Mouse (Mus musculus): ENCODE results near the gene Hoxb3. TPM values are rescaled to one million over a fixed set of nuclear protein-coding genes. Genes with fewer than 3 reads are reported as not detected.

Hoxb3 gene
- polyA plus RNA-seq, 1 experiment: not detected

DNA sequence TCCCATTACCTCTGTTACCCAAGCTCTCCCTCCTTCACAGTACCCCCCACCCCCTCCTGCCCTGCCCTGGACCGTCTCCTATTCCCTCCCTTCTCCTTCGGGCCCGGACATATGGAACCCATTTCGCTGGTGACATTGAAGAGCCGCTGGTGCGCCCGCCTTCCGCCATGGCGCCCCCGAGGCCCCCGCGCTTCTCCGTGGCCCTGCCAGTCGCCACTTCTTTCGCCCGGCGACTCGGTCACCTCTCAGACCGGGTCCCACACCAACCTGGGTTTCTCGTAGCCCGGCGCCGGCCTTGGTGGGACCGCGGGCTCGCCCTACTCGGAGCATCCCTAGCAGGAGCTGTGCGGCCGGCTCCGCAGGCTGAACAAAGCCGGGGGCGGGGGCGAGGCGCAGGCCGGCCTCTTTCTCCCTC is 9.5 kb downstream of the Hoxb3 start:
- Histone ChIP-seq H3K27ac (ENCODE audit: insufficient read depth, low read depth, low read length) (no peak overlapping the region), H3K4me1 (ENCODE audit: control insufficient read depth, insufficient read depth, low read length) (no peaks in the 10 kb centered on the region; the same call in 1 of the 2 replicates), H3K4me3 (ENCODE audit: insufficient read depth, low read depth, low read length) (no peak overlapping the region)
- 2% methylated on average over 35 of the region's 35 CpGs for WGBS
- TF ChIP-seq CTCF (IDR thresholded peaks at IDR 0.05; ENCODE audit: insufficient read depth, low read depth, low read length) (no peak), POLR2A (IDR thresholded peaks at IDR 0.05; ENCODE audit: insufficient read depth, low read depth, low read length) (no peak)

DNA sequence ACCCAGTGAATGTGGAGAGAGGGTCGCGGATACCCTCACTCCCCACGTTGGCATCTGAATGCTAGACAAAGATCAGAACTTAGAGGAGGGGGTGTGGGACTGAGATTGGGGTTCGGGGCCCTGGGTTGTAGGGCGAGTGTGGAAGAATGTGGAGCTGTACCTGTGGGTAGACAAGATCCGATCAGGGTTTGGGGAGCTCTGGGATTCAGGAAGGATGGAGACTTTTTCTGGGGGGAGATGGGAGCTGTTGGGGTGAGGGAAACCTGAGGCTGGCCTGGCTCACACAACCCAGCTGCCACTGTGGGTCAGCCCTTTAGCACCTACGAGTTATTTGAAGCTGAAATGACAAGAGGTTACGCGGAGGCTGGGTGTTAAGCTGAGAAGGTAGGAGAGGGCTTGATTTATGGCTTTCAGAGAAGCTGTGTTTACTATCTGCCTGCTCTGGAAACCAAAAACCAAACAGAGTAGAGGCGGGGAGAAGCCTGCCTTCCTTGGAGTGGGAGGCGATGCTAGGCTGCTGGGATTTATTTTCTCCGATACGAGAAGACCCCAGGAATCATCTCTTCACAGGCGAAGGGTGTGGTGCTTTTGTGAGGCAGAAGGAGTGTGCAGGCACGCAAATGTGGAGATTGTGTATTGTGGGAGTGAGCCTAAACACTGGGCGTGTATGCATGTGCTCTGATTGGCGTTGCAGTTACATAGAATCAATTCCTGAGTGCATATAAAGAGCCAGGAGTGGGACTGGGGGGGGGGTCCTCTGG is 10.3 kb downstream of the Hoxb3 start:
- H3K4me3 ChIP-seq (ENCODE audit: insufficient read depth, low read depth, low read length): no peak overlapping the region
- 5% methylated on average over 17 of the region's 17 CpGs for WGBS
- TF ChIP-seq CTCF (IDR thresholded peaks at IDR 0.05; ENCODE audit: insufficient read depth, low read depth, low read length) (no peak), POLR2A (IDR thresholded peaks at IDR 0.05; ENCODE audit: insufficient read depth, low read depth, low read length) (no peak)
- no peaks in the 10 kb centered on the region; the same call in 1 of the 2 replicates for H3K4me1 ChIP-seq (ENCODE audit: control insufficient read depth, insufficient read depth, low read length)
- no peak overlapping the region for H3K27ac ChIP-seq (ENCODE audit: insufficient read depth, low read depth, low read length)

DNA sequence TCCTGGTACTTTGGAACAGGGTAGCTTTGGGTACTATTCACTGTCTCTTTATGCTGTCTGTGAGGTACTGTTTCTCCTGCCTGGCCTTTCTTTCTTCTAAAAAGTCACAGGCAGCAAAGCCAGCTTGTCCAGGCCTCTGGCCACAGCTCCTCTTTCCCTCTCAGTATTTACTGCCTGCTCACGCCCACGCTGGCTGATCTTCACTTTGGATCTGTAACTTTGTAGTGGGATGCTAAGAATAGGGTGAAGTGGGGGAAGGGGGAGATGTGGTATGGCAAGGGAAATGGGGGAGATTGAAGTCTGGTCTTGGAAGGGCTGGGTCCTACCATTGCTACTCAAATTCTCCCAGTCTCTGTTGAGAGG is 10.9 kb downstream of the Hoxb3 start:
- 2% methylated on average over 2 of the region's 2 CpGs for WGBS
- Histone ChIP-seq H3K4me1 (ENCODE audit: control insufficient read depth, insufficient read depth, low read length) (no peaks in the 10 kb centered on the region; the same call in 1 of the 2 replicates), H3K27ac (ENCODE audit: insufficient read depth, low read depth, low read length) (no peak overlapping the region), H3K4me3 (ENCODE audit: insufficient read depth, low read depth, low read length) (no peak overlapping the region)
- TF ChIP-seq CTCF (IDR thresholded peaks at IDR 0.05; ENCODE audit: insufficient read depth, low read depth, low read length): no peak

DNA sequence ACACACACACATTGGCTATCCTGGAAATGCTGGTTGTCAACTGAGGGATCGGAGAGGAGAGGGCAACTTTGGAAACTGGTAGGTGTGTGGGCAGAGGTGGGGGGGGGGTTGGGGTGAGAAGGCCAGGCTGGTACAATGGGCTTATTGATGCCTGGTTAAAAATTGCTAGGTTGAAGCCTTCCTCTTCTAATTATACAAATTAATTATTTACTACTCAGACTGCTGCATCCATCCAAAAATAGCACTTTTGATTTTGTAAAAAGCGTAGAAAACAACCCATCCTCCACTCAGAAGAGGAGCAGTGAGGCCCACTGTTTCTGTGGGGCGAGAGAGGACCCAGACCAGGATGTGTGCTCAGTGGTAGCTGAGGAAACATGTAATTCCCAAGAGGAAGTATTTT is 11.9 kb downstream of the Hoxb3 start:
- 26% methylated on average over 3 of the region's 3 CpGs for WGBS
- TF ChIP-seq CTCF (IDR thresholded peaks at IDR 0.05; ENCODE audit: insufficient read depth, low read depth, low read length): no peak
- TF ChIP-seq POLR2A (IDR thresholded peaks at IDR 0.05; ENCODE audit: insufficient read depth, low read depth, low read length): no peak
- Histone ChIP-seq H3K4me1 (ENCODE audit: control insufficient read depth, insufficient read depth, low read length) (no peaks in the 10 kb centered on the region; the same call in 1 of the 2 replicates), H3K27ac (ENCODE audit: insufficient read depth, low read depth, low read length) (no peak overlapping the region), H3K4me3 (ENCODE audit: insufficient read depth, low read depth, low read length) (no peak overlapping the region)

DNA sequence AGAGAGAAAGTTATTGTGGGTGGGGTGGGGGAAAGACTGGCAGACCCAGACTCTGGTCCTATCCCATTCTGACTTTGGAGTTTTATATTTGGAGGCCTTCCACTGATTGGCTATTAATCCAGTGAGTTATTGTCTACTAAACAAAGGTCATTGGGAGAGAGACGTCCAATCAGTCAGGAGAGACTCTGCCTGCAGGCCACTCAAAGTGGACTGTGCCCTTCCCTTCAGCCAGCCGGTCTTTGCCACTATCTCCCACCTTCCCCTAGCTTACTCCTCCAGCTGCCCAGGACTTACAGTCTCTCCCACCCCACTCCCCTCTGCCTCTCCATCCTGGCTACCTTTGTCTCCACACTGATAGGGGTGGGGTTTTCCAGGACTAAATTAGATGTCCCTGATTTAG is 13.5 kb downstream of the Hoxb3 start:
- Histone ChIP-seq H3K4me3 (ENCODE audit: insufficient read depth, low read depth, low read length) (no peak overlapping the region), H3K27ac (ENCODE audit: insufficient read depth, low read depth, low read length) (no peak overlapping the region), H3K4me1 (ENCODE audit: control insufficient read depth, insufficient read depth, low read length) (no peaks in the 10 kb centered on the region; the same call in 1 of the 2 replicates)
- WGBS: 8% methylated on average over 2 of the region's 2 CpGs
- TF ChIP-seq POLR2A (IDR thresholded peaks at IDR 0.05; ENCODE audit: insufficient read depth, low read depth, low read length): no peak
- TF ChIP-seq CTCF (IDR thresholded peaks at IDR 0.05; ENCODE audit: insufficient read depth, low read depth, low read length): no peak

DNA sequence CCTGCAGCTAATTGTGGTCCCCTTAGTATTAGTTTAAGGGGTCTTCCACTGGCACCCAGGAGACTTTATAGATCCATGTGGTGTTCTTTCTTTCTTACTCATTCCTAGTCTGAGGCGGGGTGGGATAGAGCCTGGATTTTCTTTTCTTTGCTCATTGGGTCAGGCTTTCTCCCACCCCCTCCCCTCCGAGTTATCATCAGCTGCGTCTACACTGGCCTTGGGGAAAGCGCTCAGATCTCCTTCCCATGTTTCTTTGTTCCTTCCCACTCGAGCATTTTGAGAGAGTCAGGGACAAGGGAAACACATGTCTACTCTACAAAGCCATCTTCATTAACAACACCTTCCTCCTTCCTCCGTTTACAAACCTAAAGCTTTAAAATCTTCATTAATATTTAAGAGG is 13.9 kb downstream of the Hoxb3 start:
- H3K27ac ChIP-seq (ENCODE audit: insufficient read depth, low read depth, low read length): no peak overlapping the region
- H3K4me1 ChIP-seq (ENCODE audit: control insufficient read depth, insufficient read depth, low read length): no peaks in the 10 kb centered on the region; the same call in 1 of the 2 replicates
- 3% methylated on average over 6 of the region's 6 CpGs for WGBS
- no peak for TF ChIP-seq CTCF (IDR thresholded peaks at IDR 0.05; ENCODE audit: insufficient read depth, low read depth, low read length)
- no peak for TF ChIP-seq POLR2A (IDR thresholded peaks at IDR 0.05; ENCODE audit: insufficient read depth, low read depth, low read length)
- no peak overlapping the region for H3K4me3 ChIP-seq (ENCODE audit: insufficient read depth, low read depth, low read length)

DNA sequence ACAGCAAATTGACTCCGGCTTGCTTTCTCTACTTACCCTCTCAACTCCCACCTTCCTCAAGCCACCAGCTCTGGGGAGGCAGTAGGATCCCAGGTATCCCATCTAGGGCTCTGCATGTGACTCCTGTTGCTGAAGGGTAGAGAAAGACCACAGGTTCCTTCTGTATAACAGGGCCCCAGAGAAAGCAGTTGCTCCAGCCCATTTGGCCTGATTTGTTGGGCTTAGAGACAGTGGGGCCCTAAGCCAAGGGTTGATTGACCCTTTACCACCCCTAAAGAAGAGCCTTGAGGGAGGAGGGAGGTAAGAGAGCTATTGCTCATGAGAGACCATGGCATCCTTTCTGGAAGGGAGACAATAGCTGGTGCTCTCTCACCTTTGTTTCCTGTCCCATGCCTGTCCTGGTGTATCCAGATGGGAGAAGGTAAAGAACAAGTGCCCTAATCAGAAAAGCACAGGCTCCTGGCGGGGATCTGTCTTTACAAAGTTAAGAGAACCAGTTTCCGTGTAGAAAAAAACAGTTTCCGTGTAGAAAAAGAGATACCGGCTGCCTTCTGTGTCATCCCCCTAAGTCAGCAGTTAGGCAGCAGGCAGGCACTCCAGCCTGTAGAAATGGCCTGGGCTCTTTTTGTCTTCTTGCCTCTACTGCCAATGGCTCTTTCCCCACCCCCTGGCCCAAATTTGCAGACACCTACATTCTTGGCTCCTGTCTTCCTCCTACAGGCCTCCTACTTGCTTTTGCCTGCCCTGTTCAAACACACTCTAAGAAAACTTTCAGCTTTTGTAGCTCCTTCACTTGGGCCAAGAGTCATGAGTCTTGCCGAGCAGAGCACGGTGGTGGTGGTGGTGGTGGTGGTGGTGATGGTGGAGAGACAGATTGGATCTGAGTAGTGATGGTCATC is 16.1 kb downstream of the Hoxb3 start:
- 13% methylated on average over 7 of the region's 7 CpGs for WGBS
- TF ChIP-seq POLR2A (IDR thresholded peaks at IDR 0.05; ENCODE audit: insufficient read depth, low read depth, low read length) (no peak), CTCF (IDR thresholded peaks at IDR 0.05; ENCODE audit: insufficient read depth, low read depth, low read length) (no peak)
- Histone ChIP-seq H3K4me3 (ENCODE audit: insufficient read depth, low read depth, low read length) (no peak overlapping the region), H3K27ac (ENCODE audit: insufficient read depth, low read depth, low read length) (no peak overlapping the region), H3K4me1 (ENCODE audit: control insufficient read depth, insufficient read depth, low read length) (no peaks in the 10 kb centered on the region)

DNA sequence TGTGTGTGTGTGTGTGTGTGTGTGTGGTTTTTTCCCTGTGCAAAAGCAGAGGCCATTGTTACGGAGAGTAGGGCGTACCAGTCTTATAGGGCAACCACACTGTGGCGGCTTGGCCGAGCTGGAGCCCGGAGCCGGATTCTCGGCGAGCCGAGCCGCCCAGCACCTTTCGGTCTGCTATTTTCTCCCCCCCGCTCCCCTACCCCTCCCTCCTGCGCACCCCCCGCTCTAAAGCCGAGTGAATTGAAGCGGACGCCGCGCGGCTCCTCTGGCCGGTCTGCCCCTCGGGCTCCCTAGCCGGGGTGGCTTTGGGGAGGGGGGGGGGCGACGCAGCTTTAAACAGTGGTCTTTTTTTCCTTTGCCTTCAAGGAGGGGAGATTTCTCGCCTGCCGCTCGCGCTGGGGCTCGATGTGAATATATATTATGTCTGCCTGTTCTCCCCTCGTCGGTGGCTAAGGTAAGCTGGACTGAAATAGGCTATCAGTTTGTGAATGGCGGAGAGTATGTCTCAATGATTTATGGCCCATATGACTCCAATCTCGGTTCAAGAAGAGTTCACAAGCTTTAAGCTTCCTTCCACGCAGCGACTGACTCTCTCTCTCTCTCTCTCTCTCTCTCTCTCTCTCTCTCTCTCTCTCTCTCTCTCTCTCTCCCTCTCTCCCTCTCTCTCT is 17.7 kb downstream of the Hoxb3 start:
- Histone ChIP-seq H3K27ac (ENCODE audit: insufficient read depth, low read depth, low read length) (no peak overlapping the region), H3K4me1 (ENCODE audit: control insufficient read depth, insufficient read depth, low read length) (peaks cover 3% of the 10 kb centered on the region; the same call in 1 of the 2 replicates), H3K4me3 (ENCODE audit: insufficient read depth, low read depth, low read length) (no peak overlapping the region)
- 1% methylated on average over 36 of the region's 36 CpGs for WGBS
- no peak for TF ChIP-seq CTCF (IDR thresholded peaks at IDR 0.05; ENCODE audit: insufficient read depth, low read depth, low read length)
- no peak for TF ChIP-seq POLR2A (IDR thresholded peaks at IDR 0.05; ENCODE audit: insufficient read depth, low read depth, low read length)
